Mouse (Mus musculus): ENCODE data around the gene Heatr5b. TPM values are rescaled to one million over a fixed set of nuclear protein-coding genes. Genes with fewer than 3 reads are reported as not detected.

The Heatr5b gene
- polyA plus RNA-seq, 1 experiment: 11.8 TPM

- Histone ChIP-seq H3ac (ENCODE audit: control insufficient read depth, insufficient read length) (no peak overlapping the region), H3K27me3 (ENCODE audit: control insufficient read depth, insufficient read depth, insufficient read length) (no peaks in the 10 kb centered on the region), H3K4me3 (no peak overlapping the region), H3K79me2 (ENCODE audit: control insufficient read depth, insufficient read depth) (peaks cover 4% of the 10 kb centered on the region), H3K4me2 (ENCODE audit: low read depth) (no peak overlapping the region), H3K36me3 (ENCODE audit: control insufficient read depth, insufficient read depth) (peaks cover 15% of the 10 kb centered on the region)
- no peak for TF ChIP-seq POLR2A (IDR thresholded peaks at IDR 0.05; ENCODE audit: insufficient read length, low read depth)
- TF ChIP-seq TCF12 (IDR thresholded peaks at IDR 0.05; ENCODE audit: insufficient read depth, poor library complexity, severe bottlenecking): no peak
- no peak for TF ChIP-seq CEBPB (IDR thresholded peaks at IDR 0.05; ENCODE audit: insufficient read depth, poor library complexity, severe bottlenecking)
- TF ChIP-seq POLR2AphosphoS2 (IDR thresholded peaks at IDR 0.05; ENCODE audit: insufficient read length, low read depth): no peak
These were observed 132.2 kb downstream of the Heatr5b start for GRCm38 (mm10) chr17:78702988-78703387.

Other genes with a start within 250 kb of the Heatr5b start
- gene Strn, start 98.2 kb downstream of the Heatr5b start, polyA plus RNA-seq (2012; fragmentation: generic; extraction: Trizol): 4.0 TPM
- gene Gpatch11, start 203 bp upstream of the Heatr5b start, polyA plus RNA-seq (2012; fragmentation: generic; extraction: Trizol): 16.6 TPM
- gene Eif2ak2, start 47.2 kb upstream of the Heatr5b start, polyA plus RNA-seq (2012; fragmentation: generic; extraction: Trizol): 1.9 TPM
- gene Sult6b1, start 71.6 kb upstream of the Heatr5b start, polyA plus RNA-seq (2012; fragmentation: generic; extraction: Trizol): 0.06 TPM
- gene Cebpzos, start 81.1 kb upstream of the Heatr5b start, polyA plus RNA-seq (2012; fragmentation: generic; extraction: Trizol): 25.3 TPM
- 9.7 TPM for gene Cebpz, start 101.7 kb upstream of the Heatr5b start, polyA plus RNA-seq (2012; fragmentation: generic; extraction: Trizol)
- gene Ndufaf7, start 101.8 kb upstream of the Heatr5b start, polyA plus RNA-seq (2012; fragmentation: generic; extraction: Trizol): 17.9 TPM
- gene Prkd3, start 185.5 kb upstream of the Heatr5b start, polyA plus RNA-seq (2012; fragmentation: generic; extraction: Trizol): 11.4 TPM
- 1.1 TPM for gene Qpct, start 216.5 kb upstream of the Heatr5b start, polyA plus RNA-seq (2012; fragmentation: generic; extraction: Trizol)